Mouse (Mus musculus): ENCODE results near the gene Uap1. TPM values are rescaled to one million over a fixed set of nuclear protein-coding genes. Genes with fewer than 3 reads are reported as not detected.

Gene Uap1
- polyA plus RNA-seq (2012; rRNA removed), result 40.9 TPM in 2 replicates

GRCm38 (mm10) chr1:170174814-170175332, at the start of gene Uap1:
Gene Uap1, minus strand, starts transcription at chr1:170174957.

DNA sequence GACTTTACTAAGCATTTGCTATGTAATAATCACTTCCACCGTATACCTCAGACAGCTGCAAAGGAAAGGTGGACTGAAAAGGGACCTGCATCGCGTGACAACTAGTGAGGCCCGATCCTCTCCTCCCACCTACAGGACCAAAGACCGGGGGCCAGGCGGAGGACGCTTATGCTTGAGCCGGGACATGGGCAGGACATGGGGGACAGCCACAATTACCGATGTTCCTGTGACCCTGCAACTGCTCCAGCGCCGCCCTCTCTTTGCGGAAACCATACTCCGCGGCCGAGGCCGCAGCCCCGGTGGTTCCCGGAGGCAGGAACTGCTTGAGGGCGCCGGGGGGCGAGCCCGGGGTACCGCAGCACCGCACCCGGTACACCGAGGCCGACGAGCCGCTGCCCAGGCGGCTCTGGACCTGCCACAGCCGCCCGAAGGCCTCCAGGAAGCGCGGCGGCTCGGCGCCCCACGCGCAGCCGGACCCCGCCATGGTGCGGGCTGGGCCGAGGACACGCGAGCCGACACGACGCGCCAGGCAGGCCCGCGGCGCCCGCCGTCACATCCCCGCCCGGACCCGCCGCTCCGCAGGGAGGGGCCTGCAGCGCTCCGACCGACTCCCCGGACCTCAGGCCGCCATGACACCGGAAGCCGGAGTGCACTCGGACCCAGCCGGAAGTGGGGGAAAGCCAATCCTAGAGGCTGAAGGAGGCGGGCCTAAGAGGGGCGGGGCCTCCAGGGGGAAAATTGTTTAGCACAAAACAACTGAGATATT, 40.2 kb upstream of the Uap1 start, which contains the start of gene Uhmk1:
Gene Uhmk1 (minus strand): TSS at position 641 of the 766 bp plus-strand sequence.

GRCm38 (mm10) chr1:170110516-170111332, 64.0 kb downstream of the Uap1 start, which contains the start of gene Ddr2:
Gene Ddr2, minus strand, starts transcription at chr1:170110762.

Other genes with a start within 250 kb of the Uap1 start
- not detected in 2 replicates for gene Ccdc190, start 246.3 kb downstream of the Uap1 start, polyA plus RNA-seq (2012; rRNA removed)
- gene Hsd17b7, start 205.7 kb downstream of the Uap1 start, polyA plus RNA-seq (2012; rRNA removed), result 3.7 and 5.2 TPM in 2 replicates
- 10.2 and 10.7 TPM in 2 replicates for gene Ddr2, start 64.2 kb downstream of the Uap1 start, polyA plus RNA-seq (2012; rRNA removed)
- 6.7 and 7.5 TPM in 2 replicates for gene Uhmk1, start 40.4 kb upstream of the Uap1 start, polyA plus RNA-seq (2012; rRNA removed)
- not detected in 2 replicates for gene Sh2d1b2, start 57.8 kb upstream of the Uap1 start, polyA plus RNA-seq (2012; rRNA removed)
- 0.08 and 0.14 TPM in 2 replicates for gene Sh2d1b1, start 102.4 kb upstream of the Uap1 start, polyA plus RNA-seq (2012; rRNA removed)
- gene Gm7694, start 131.4 kb upstream of the Uap1 start, polyA plus RNA-seq (2012; rRNA removed), result 5.5 TPM in 2 replicates
- not detected in 2 replicates for gene Spata46, start 133.8 kb upstream of the Uap1 start, polyA plus RNA-seq (2012; rRNA removed)

All from colon, adult 2 months (tissue).